Mouse (Mus musculus): ENCODE results near the gene Dusp22. TPM values are rescaled to one million over a fixed set of nuclear protein-coding genes. Genes with fewer than 3 reads are reported as not detected.
A peak's percentile ranks its signal among the peaks of the same experiment; 100 is the strongest.

Gene Dusp22
- 23.1 and 23.6 TPM in 2 replicates for polyA plus RNA-seq (2015; fragmentation: Nextera tagmentation; extraction: Ambion mirVana)

GRCm38 (mm10) chr13:30659613-30660505, at the start of gene Dusp22:
TSS of gene Dusp22 (plus strand) at chr13:30659999.
- under 1% methylated on average over 49 of the region's 74 CpGs for WGBS
- peak; percentile 98 for ATAC-seq (ENCODE audit: low read depth)
- H3K9ac ChIP-seq (ENCODE audit: low read length): peak within 1 kb of the TSS; percentile 87
- peak within 1 kb of the TSS; percentile 79 for H3K4me3 ChIP-seq (ENCODE audit: low read length)
- 0 out of 2 replicates have a peak, but pooled peaks cover 3% of the 10 kb centered on the region for H3K4me1 ChIP-seq (replicated peaks; ENCODE audit: control insufficient read depth, insufficient read depth, low read length)
- H3K4me2 ChIP-seq (ENCODE audit: low read depth, low read length): peak within 1 kb of the TSS; percentile 62
- no peaks in the 10 kb centered on the region for H3K9me3 ChIP-seq (ENCODE audit: control insufficient read depth, low read length)
- no peaks in the 10 kb centered on the region for H3K27me3 ChIP-seq (ENCODE audit: control insufficient read depth, insufficient read depth, low read depth, low read length)
- no peaks in the 10 kb centered on the region for H3K36me3 ChIP-seq (ENCODE audit: control insufficient read depth, insufficient read depth, low read length)
- H3K27ac ChIP-seq (ENCODE audit: low read length): peak within 1 kb of the TSS; percentile 76

- no peak overlapping the region for H3K27ac ChIP-seq (ENCODE audit: low read length)
- H3K27me3 ChIP-seq (ENCODE audit: control insufficient read depth, insufficient read depth, low read depth, low read length): no peaks in the 10 kb centered on the region
- H3K9me3 ChIP-seq (ENCODE audit: control insufficient read depth, low read length): no peaks in the 10 kb centered on the region
- no peaks in the 10 kb centered on the region for H3K36me3 ChIP-seq (ENCODE audit: control insufficient read depth, insufficient read depth, low read length)
- no peak for ATAC-seq (ENCODE audit: low read depth)
- no peak overlapping the region for H3K4me2 ChIP-seq (ENCODE audit: low read depth, low read length)
- no peaks in the 10 kb centered on the region for H3K4me1 ChIP-seq (replicated peaks; ENCODE audit: control insufficient read depth, insufficient read depth, low read length)
- no peak overlapping the region for H3K4me3 ChIP-seq (ENCODE audit: low read length)
- no peak overlapping the region for H3K9ac ChIP-seq (ENCODE audit: low read length)
- 84% methylated on average over 6 of the region's 6 CpGs for WGBS
Measured at GRCm38 (mm10) chr13:30612079-30612794, 47.6 kb upstream of the Dusp22 start.

GRCm38 (mm10) chr13:30619684-30620083, 40.1 kb upstream of the Dusp22 start:
- H3K27ac ChIP-seq (ENCODE audit: low read length): no peak overlapping the region
- H3K27me3 ChIP-seq (ENCODE audit: control insufficient read depth, insufficient read depth, low read depth, low read length): no peaks in the 10 kb centered on the region
- ATAC-seq (ENCODE audit: low read depth): no peak
- WGBS: 46% methylated on average over 3 of the region's 3 CpGs
- no peak overlapping the region for H3K4me2 ChIP-seq (ENCODE audit: low read depth, low read length)
- H3K4me3 ChIP-seq (ENCODE audit: low read length): no peak overlapping the region
- no peaks in the 10 kb centered on the region for H3K4me1 ChIP-seq (replicated peaks; ENCODE audit: control insufficient read depth, insufficient read depth, low read length)
- H3K36me3 ChIP-seq (ENCODE audit: control insufficient read depth, insufficient read depth, low read length): no peaks in the 10 kb centered on the region
- H3K9me3 ChIP-seq (ENCODE audit: control insufficient read depth, low read length): no peaks in the 10 kb centered on the region
- no peak overlapping the region for H3K9ac ChIP-seq (ENCODE audit: low read length)

- H3K27me3 ChIP-seq (ENCODE audit: control insufficient read depth, insufficient read depth, low read depth, low read length): no peaks in the 10 kb centered on the region
- no peak overlapping the region for H3K9ac ChIP-seq (ENCODE audit: low read length)
- no peaks in the 10 kb centered on the region for H3K36me3 ChIP-seq (ENCODE audit: control insufficient read depth, insufficient read depth, low read length)
- no peak for ATAC-seq (ENCODE audit: low read depth)
- no peak overlapping the region for H3K4me3 ChIP-seq (ENCODE audit: low read length)
- no peak overlapping the region for H3K27ac ChIP-seq (ENCODE audit: low read length)
- H3K4me2 ChIP-seq (ENCODE audit: low read depth, low read length): no peak overlapping the region
- no peaks in the 10 kb centered on the region for H3K4me1 ChIP-seq (replicated peaks; ENCODE audit: control insufficient read depth, insufficient read depth, low read length)
- H3K9me3 ChIP-seq (ENCODE audit: control insufficient read depth, low read length): no peaks in the 10 kb centered on the region
- WGBS: 44% methylated on average over 8 of the region's 8 CpGs
Measured at GRCm38 (mm10) chr13:30628195-30629048, 31.4 kb upstream of the Dusp22 start.

GRCm38 (mm10) chr13:30629794-30630410, 29.9 kb upstream of the Dusp22 start:
- H3K27ac ChIP-seq (ENCODE audit: low read length): no peak overlapping the region
- no peaks in the 10 kb centered on the region for H3K27me3 ChIP-seq (ENCODE audit: control insufficient read depth, insufficient read depth, low read depth, low read length)
- H3K4me3 ChIP-seq (ENCODE audit: low read length): no peak overlapping the region
- no peaks in the 10 kb centered on the region for H3K36me3 ChIP-seq (ENCODE audit: control insufficient read depth, insufficient read depth, low read length)
- H3K4me2 ChIP-seq (ENCODE audit: low read depth, low read length): no peak overlapping the region
- H3K4me1 ChIP-seq (replicated peaks; ENCODE audit: control insufficient read depth, insufficient read depth, low read length): no peaks in the 10 kb centered on the region
- no peak for ATAC-seq (ENCODE audit: low read depth)
- WGBS: 72% methylated on average over 10 of the region's 10 CpGs
- no peaks in the 10 kb centered on the region for H3K9me3 ChIP-seq (ENCODE audit: control insufficient read depth, low read length)
- no peak overlapping the region for H3K9ac ChIP-seq (ENCODE audit: low read length)

GRCm38 (mm10) chr13:30632998-30633397, 26.8 kb upstream of the Dusp22 start:
- Histone ChIP-seq H3K4me2 (ENCODE audit: low read depth, low read length) (no peak overlapping the region), H3K4me3 (ENCODE audit: low read length) (no peak overlapping the region)
- no peak for ATAC-seq (ENCODE audit: low read depth)

GRCm38 (mm10) chr13:30636453-30636852, 23.3 kb upstream of the Dusp22 start:
- no peak for ATAC-seq (ENCODE audit: low read depth)
- Histone ChIP-seq H3K9ac (ENCODE audit: low read length) (no peak overlapping the region), H3K27me3 (ENCODE audit: control insufficient read depth, insufficient read depth, low read depth, low read length) (no peaks in the 10 kb centered on the region), H3K36me3 (ENCODE audit: control insufficient read depth, insufficient read depth, low read length) (no peaks in the 10 kb centered on the region), H3K27ac (ENCODE audit: low read length) (no peak overlapping the region), H3K4me3 (ENCODE audit: low read length) (no peak overlapping the region), H3K4me2 (ENCODE audit: low read depth, low read length) (no peak overlapping the region), H3K9me3 (ENCODE audit: control insufficient read depth, low read length) (no peaks in the 10 kb centered on the region), H3K4me1 (replicated peaks; ENCODE audit: control insufficient read depth, insufficient read depth, low read length) (no peaks in the 10 kb centered on the region)
- 62% methylated on average over 4 of the region's 4 CpGs for WGBS

More at GRCm38 (mm10) chr13:30632998-30633397, 26.8 kb upstream of the Dusp22 start:
- H3K9ac ChIP-seq (ENCODE audit: low read length): no peak overlapping the region
- H3K36me3 ChIP-seq (ENCODE audit: control insufficient read depth, insufficient read depth, low read length): no peaks in the 10 kb centered on the region
- no peak overlapping the region for H3K27ac ChIP-seq (ENCODE audit: low read length)
- H3K4me1 ChIP-seq (replicated peaks; ENCODE audit: control insufficient read depth, insufficient read depth, low read length): no peaks in the 10 kb centered on the region
- WGBS: 72% methylated on average over 6 of the region's 6 CpGs
- H3K9me3 ChIP-seq (ENCODE audit: control insufficient read depth, low read length): no peaks in the 10 kb centered on the region
- H3K27me3 ChIP-seq (ENCODE audit: control insufficient read depth, insufficient read depth, low read depth, low read length): no peaks in the 10 kb centered on the region

- Histone ChIP-seq H3K4me2 (ENCODE audit: low read depth, low read length) (no peak overlapping the region), H3K9ac (ENCODE audit: low read length) (no peak overlapping the region), H3K9me3 (ENCODE audit: control insufficient read depth, low read length) (no peaks in the 10 kb centered on the region), H3K27me3 (ENCODE audit: control insufficient read depth, insufficient read depth, low read depth, low read length) (no peaks in the 10 kb centered on the region), H3K4me1 (replicated peaks; ENCODE audit: control insufficient read depth, insufficient read depth, low read length) (no peaks in the 10 kb centered on the region), H3K36me3 (ENCODE audit: control insufficient read depth, insufficient read depth, low read length) (no peaks in the 10 kb centered on the region), H3K27ac (ENCODE audit: low read length) (no peak overlapping the region), H3K4me3 (ENCODE audit: low read length) (no peak overlapping the region)
- WGBS: 79% methylated on average over 5 of the region's 5 CpGs
- no peak for ATAC-seq (ENCODE audit: low read depth)
Measured at GRCm38 (mm10) chr13:30638378-30639115, 21.3 kb upstream of the Dusp22 start.
